Mouse (Mus musculus) adrenal gland, adult 2 months (tissue): Measurements from ENCODE around the gene Slc38a2. TPM values are rescaled to one million over a fixed set of nuclear protein-coding genes. Genes with fewer than 3 reads are reported as not detected.
A peak's percentile ranks its signal among the peaks of the same experiment; 100 is the strongest.

Source experiments
- DNase-seq: peaks from one replicate; pipeline ENCODE4 v3.0.0; 2021
- long read RNA-seq: library from polyadenylated mRNA; stranded (forward); transcript quantifications from one replicate; pipeline ENCODE4 v2.0.0, GENCODE M21; 2021
- polyA plus RNA-seq: library from polyadenylated mRNA; depleted of rRNA; stranded (reverse); fragments of >200 nt; gene quantifications from 2 replicates; pipeline ENCODE4 v1.2.3, GENCODE M21; 2012; rRNA removed
- total RNA-seq, 2 experiments: library from RNA; stranded (reverse); gene quantifications; 2 replicates each; pipeline ENCODE4 v1.2.3; 2021

Gene Slc38a2
- total RNA-seq: 100 to 1,000 TPM; 113 to 208 TPM
- 20.4 and 30.4 TPM in 2 replicates for polyA plus RNA-seq
- long read RNA-seq, full-length matches to known transcripts: 18 of 36 reads
- long read RNA-seq, partial matches to known transcripts: 14 of 36 reads
- long read RNA-seq, other reads (novel, unspliced or antisense): 4 of 36 reads

DNA sequence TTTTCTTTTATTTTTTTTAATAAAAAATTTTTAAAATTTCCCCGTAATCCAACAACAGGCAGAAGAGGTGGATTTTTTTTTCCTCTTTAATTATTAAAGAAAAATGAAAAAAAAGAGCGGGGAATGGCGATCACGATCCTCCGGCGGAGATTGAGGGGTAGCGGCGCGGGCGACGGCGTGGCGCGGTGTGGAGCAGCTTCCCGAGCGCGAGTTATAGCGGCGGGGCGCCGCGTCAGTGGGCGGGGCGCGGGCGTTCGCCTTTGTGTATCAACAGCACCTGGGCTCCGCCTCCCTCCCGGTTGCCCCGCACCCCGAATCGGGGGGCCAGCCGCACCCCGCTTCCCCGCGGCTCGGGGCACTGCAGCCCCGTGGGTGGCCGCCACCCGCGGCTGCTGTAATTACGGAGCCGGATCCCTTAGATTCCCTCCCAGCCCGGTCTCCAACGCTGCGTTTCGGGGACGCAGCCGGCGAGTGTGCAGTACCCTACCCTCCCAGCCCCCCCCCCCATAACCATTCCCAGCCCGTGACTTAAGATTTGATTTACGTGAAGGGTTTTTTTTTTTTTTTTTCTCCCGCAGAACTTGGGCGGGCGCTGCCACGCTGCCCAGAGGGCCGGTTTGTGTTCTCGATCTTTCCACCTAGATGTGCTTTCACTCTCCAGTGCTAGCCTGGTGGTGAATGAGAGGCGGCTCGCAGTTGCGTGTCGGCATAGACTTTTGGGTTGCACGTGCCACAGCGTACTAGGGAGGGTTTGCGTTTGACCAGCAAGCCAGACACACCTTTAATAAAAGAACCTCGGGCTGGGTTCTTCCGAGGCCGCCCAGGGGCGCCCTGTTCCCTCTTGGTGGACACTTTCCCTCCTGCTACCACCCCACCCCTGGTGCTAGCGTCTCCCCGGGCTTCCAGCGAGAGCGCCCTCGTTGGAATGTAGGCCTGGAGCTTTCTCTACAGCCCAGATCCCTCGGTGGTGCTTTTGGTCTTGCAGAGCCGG lies at the start of gene Slc38a2:
TSS of gene Slc38a2 (minus strand) at position 210 of the 991 bp plus-strand sequence.
- peak; percentile 95 for DNase-seq

GRCm38 (mm10) chr15:96749101-96749500 lies 49.6 kb upstream of the Slc38a2 start:
- DNase-seq: no peak

DNA sequence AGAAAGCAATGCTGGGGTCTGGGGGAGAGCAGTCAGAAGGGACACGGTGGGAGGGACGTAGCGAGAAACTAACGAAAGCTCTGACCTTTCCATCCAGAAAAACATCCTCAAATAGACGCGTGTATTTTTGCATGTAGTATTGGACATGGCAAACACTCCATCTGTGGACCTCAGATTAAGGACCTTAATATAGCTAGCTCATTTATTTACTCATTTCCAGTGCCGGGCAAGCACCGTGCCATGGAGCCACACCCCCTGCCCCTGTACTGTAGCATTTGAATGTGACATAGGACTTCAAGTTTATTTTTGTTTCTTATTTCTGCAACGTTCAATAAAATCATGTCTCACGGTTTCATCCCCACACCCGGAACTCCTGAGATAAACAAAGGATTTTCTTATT lies 48.0 kb upstream of the Slc38a2 start:
- DNase-seq: no peak

- DNase-seq: no peak
These were observed 47.5 kb upstream of the Slc38a2 start for GRCm38 (mm10) chr15:96746986-96747385.

DNA sequence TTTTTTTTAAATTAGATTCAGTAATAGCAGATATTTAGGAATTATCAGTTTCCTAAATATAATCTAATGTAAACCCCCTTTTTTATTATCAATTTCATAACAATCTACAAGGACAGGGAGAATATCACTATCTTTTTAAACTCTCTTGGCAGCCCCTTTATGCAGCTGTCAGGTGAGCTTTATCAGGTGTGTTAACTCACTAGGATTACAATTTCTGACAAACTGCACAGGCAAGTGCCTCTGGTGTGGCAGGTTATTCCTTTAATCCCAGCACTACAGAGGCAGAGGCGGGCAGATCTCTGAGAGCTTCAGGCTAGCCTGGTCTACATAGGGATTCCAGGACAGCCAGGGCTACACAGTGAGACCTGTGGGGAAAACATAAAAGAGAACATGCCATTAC lies 45.8 kb upstream of the Slc38a2 start:
- DNase-seq: no peak

DNA sequence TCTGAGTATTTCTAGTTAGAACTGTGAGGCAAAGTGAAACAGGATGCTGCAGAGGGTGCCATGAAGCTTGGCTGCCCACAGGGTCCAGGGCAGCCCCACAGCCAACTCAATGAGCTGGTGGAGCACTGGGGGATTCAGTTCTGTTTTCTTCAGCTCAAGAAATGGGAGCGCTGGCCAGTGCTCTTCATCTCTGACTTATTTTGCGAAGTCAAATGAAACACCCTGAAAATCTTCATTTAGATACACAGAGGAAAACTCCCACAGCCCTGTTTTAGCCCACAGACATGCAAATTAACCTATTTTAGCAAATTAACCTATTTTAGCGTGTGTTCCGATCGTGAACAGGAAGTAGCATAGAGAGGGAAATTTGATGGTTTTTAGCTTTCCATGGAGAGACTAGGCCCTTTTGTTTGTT lies 45.4 kb upstream of the Slc38a2 start:
- no peak for DNase-seq

DNA sequence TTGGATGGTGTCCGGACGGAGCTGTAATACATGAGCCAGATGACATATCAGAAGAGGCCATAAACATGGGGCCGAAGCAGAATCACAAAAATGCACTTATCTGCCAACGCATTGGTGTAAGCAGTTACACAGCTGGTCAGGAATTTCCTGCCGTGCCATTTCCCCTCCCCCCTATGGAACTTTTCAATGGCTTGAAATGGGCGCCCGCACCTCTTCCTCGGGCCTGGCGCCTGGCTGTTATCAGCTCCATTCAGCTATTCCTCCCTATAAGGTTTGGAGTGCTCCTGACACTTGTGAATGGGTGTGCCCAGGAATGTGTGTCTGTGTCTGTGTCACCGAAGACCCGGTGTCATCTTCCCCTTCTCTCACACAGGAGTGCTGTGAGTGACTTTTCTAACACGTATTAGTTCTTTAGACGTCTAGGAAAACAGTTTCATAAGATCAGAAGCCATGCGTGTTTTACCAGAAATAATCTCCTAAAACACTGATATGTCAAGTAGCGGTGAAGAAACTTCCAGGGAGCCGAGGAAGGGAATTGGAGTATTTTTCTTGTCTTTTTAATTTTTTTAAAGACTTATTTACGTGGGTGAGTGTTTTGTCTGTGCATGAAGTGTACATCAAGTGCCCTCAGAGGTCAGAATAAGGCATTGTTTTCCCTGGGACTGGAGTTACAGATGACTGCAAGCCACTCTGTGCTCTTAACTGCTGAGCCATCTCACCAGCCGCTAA lies 44.8 kb upstream of the Slc38a2 start:
- no peak for DNase-seq

DNA sequence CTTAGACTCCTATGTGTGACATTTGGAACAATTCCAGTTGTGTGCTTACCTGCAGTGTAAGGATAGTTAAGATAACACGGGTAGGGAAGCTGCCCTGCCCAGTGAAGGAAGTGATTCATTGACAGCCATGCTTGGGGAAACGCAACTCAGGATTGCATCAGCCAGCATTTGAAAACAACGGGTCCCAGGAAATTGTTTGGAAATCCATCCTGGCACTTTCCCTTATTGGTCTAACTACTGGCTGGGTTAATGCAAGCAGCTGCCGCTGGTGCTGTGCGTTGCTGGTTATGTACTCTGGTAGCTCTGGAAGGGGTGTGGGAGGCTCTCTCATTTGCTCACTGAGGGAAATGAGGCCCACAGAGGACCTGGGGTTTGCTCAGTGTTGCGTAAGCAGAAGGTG lies 43.7 kb upstream of the Slc38a2 start:
- DNase-seq: peak; percentile 55

- no peak for DNase-seq
These were observed 43.2 kb upstream of the Slc38a2 start for GRCm38 (mm10) chr15:96742591-96743241.

DNA sequence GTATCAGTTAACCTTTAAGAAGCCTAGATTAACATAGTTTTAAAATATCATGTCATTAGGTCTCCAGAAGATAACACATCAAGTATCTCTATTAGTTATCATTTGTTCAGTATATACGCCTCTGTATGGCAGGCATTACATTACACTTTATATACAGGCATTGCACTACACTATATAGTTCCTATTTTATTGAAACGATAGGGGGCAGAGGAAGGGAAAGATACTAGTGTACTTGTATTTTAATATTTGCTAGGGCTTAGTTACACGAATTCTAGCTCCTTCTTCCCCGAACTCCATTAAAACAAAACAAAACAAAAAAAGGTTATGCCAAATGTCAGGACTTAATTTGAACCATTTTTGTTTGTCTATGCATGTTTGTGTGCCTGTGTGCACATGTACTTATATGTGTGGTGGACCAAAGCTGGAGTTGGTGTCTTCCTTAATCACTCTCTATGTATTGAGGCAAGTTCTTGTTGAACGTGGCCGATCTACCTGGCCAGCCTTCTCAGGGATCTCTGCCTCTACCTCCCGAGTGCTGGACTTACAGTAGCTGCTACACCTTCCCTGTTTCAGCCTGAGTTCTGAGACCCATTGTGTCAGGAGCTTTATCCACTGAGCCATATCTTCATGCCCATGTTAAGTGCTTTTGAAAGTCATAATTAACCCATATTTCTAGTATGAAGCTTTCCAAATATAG lies 41.5 kb upstream of the Slc38a2 start:
- DNase-seq: no peak

GRCm38 (mm10) chr15:96740091-96740490 lies 40.6 kb upstream of the Slc38a2 start:
- no peak for DNase-seq

DNA sequence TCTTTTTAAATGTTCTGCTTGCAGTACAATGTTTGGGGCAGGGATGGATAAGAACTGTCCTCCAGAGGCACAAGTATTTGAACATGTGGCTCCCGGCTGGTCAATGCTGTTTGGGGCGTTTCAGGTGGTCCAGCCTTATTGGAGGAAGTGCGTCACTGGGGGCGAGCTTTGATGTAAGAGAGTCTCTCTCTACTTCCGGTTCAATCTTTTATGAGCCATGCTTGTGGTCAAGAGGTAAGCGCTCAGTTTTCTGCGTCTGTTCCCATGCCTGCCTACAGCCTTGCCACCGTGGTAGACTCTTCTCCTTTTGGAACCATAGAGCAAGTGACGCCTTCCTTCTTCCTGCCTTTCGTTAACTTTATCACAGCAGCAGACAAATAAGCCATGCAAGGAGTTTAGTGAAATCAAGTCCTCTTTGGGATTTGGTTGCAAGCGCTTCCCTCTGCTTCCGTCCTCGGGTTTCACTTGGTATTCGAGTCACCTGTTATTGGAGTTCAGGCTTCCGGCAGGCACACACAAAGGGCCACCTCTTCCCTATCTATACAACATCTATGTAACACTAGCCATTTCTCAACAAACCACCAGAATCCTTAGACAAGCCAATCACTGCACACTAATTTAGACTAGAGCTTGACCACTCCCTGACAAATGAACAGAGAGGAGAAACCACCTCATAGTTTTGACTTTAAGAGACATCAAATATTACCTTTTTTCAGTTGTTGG lies 37.3 kb upstream of the Slc38a2 start:
- no peak for DNase-seq

- DNase-seq: no peak
These were observed 36.1 kb upstream of the Slc38a2 start for GRCm38 (mm10) chr15:96735562-96736160.

DNA sequence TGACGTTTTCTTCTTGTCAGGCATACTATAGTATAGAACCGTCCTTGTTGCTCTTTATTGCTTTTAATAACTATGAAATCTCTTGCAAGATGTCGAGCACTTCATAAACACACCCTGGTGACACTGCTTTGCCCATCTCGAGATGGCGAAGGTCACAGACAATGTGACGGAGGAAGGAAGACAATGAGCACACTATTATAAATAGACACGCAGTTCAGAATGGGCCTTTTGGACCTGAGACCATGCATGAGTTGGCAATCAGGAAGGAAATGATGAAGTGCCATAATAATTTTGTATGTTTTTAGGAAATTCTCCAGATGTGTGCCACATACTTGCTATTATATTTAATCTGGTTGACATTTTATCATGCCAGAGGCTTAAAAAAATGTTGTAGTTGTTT lies 34.9 kb upstream of the Slc38a2 start:
- no peak for DNase-seq

DNA sequence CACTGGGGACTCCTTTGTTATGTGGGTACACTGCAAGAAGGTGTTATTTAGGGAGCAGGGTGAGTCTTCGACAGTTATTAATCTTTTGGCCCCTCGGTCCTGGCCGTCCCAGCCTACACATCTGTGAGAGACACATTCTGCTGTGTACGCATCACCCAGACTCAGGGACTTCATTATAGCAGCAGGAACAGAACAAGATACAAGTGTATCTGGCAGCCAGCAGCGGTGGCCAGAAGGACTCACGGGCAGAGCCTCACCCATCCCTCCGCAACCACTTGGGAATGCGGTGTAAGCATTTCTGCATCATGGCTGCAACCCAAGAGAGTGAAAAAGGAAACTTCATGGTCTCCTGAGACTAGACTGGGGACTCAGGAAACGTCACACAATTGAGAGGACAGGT lies 30.9 kb upstream of the Slc38a2 start:
- no peak for DNase-seq

DNA sequence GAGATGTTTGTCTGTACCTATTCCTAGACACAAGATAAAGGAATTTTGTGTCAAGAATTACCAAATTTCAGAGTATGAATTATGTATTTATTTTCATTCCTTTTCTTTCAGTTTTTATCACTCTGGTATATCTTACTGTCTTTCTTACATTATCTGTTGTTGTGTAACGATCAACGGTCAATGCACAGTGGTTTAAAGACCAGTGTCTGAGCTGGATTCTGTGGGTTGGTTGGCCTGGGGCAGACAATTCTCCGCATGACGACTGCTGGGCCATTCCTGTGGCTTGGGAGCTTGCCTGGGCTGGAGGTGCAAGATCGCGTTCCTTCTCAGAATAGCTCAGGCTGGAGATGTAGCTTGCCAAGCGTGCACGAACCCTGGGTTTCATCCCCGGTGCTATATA lies 30.3 kb upstream of the Slc38a2 start:
- no peak for DNase-seq

GRCm38 (mm10) chr15:96728993-96729392 lies 29.5 kb upstream of the Slc38a2 start:
- DNase-seq: no peak

DNA sequence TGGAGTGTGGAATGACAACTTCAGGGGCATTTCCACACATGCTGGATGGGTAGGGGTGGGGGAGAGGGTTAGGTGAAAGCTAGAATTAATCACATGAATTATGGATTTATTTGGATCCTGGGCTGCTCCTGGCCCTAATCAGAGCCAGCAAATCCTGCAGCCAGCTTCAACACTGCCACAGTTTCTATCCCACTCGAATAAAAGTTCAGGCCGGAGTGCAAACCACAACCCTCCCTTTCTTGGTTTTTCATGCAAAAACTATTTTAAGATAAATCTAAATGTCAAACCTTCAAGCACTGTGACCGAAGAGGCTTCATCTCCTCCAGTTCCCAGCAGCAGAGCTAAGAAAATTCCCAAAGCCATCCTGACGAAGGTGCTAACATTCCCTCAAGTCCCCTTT lies 28.8 kb upstream of the Slc38a2 start:
- no peak for DNase-seq

DNA sequence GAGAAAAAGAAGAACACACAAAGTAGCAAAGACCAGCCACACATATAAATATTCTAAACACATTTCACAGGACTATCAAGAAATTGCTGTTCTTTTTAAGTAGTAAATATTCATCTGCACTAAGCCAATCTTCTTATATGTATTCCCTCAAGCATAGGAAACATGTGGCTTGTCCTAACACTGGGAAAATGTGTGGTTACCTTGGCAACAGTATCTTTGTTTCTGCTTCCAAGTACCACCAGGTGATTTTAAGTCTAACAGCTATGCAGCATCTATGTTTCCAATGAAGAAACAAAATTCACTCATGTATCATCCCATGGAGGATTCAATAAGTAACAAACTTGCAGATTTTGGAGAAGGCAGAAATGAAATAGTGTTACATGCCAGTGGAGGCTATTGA lies 25.0 kb upstream of the Slc38a2 start:
- no peak for DNase-seq

GRCm38 (mm10) chr15:96722228-96722627 lies 22.7 kb upstream of the Slc38a2 start:
- DNase-seq: no peak

- DNase-seq: no peak
These were observed 20.6 kb upstream of the Slc38a2 start for GRCm38 (mm10) chr15:96720146-96720545.
